Mouse (Mus musculus): Measurements from ENCODE around the gene Ptchd4.

DNA sequence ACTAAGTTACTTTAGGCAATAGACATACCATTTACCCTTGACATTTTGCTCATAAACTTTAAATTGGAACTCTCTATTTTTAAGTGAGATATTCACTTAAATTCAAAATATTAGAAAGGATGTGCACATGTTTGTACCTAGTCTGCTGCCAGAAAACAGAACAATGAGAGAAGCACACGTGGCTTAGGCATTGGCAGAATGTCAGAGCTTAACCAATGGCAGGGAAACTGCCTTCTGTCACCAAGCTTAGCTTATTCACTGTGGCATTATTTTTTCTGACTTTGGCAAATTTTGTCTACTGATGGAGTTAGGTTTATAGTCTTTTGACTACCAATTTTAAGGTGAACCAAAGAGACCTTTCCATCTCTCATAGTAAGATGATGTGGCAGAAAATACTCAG lies 31.4 kb upstream of the Ptchd4 start:
- TF ChIP-seq POLR2A (IDR thresholded peaks at IDR 0.05; ENCODE audit: borderline replicate concordance, extremely low read depth, insufficient read depth, insufficient read length, poor library complexity, severe bottlenecking) = no peak
- TF ChIP-seq CTCF (IDR thresholded peaks at IDR 0.05; ENCODE audit: borderline replicate concordance, extremely low read depth, insufficient read depth, insufficient read length) = no peak
